Mouse (Mus musculus) intestine, postnatal 0 days (tissue): ENCODE measurements around the gene Usp13. TPM values are rescaled to one million over a fixed set of nuclear protein-coding genes. Genes with fewer than 3 reads are reported as not detected.

Experiments
- ATAC-seq: fragments of 200-750 bp; cut with Nextera tagmentation; 2 replicates; pipeline ENCODE4 v1.8.0; 2017; ENCODE audit warnings: mild to moderate bottlenecking, moderate TSS enrichment, moderate library complexity
- H3K27ac ChIP-seq: fragments of 300-500 bp; sonication (generic); 2 replicates; pipeline ENCODE4 v1.5.1; 2014; ENCODE audit warnings: mild to moderate bottlenecking, low read depth, low read length, moderate library complexity
- H3K27me3 ChIP-seq: fragments of 300-500 bp; sonication (generic); replicated peaks from 2 replicates; pipeline ENCODE4 v1.6.1; 2014; ENCODE audit warnings: low read length, mixed read lengths; ENCODE audit not compliant: control insufficient read depth, insufficient read depth
- H3K36me3 ChIP-seq: fragments of 300-500 bp; sonication (generic); 2 replicates; pipeline ENCODE4 v1.6.1; 2014; ENCODE audit warnings: mild to moderate bottlenecking, moderate library complexity; ENCODE audit not compliant: control insufficient read depth, insufficient read depth
- H3K4me1 ChIP-seq: fragments of 300-500 bp; sonication (generic); replicated peaks from 2 replicates; pipeline ENCODE4 v1.6.1; 2014; ENCODE audit warnings: antibody characterized with exemption, low read length, mixed read lengths; ENCODE audit not compliant: control insufficient read depth, insufficient read depth
- H3K4me2 ChIP-seq: fragments of 300-500 bp; sonication (generic); replicated peaks from 2 replicates; pipeline ENCODE4 v1.6.1; 2014; ENCODE audit warnings: low read depth, mild to moderate bottlenecking, moderate library complexity
- H3K4me3 ChIP-seq: fragments of 300-500 bp; sonication (generic); 2 replicates; pipeline ENCODE4 v1.5.1; 2014; ENCODE audit warnings: low read depth, low read length
- H3K9ac ChIP-seq: fragments of 300-500 bp; sonication (generic); 2 replicates; pipeline ENCODE4 v1.6.1; 2014; ENCODE audit warnings: mild to moderate bottlenecking, low read depth, low read length
- H3K9me3 ChIP-seq: fragments of 300-500 bp; sonication (generic); 2 replicates; pipeline ENCODE4 v1.6.1; 2016; ENCODE audit warnings: mixed run types; ENCODE audit not compliant: control insufficient read depth
- CTCF ChIP-seq: sonication (generic); IDR thresholded peaks from 2 replicates; pipeline ENCODE4 v1.5.1; 2016; ENCODE audit warnings: low read depth, mild to moderate bottlenecking, control low read depth, antibody characterized with exemption, moderate library complexity
- WGBS: fragments of 180-500 bp; shearing (Covaris S2); extraction: QIAGEN DNeasy Blood & Tissue Kit; methylation state at CpG from one replicate; pipeline ENCODE4 v1.1.7; 2014; 5-methylcytosine and 5-hydroxymethylcytosine counted together
- polyA plus RNA-seq: library from polyadenylated mRNA; unstranded; fragments of >200 nt; fragmentation: Nextera tagmentation; extraction: Ambion mirVana; gene quantifications from 2 replicates; pipeline ENCODE4 v1.2.1, GENCODE M21; 2015

Gene Usp13
- polyA plus RNA-seq, result 0.52 and 0.90 TPM in 2 replicates

- Histone ChIP-seq H3K36me3 (no peaks in the 10 kb centered on the region), H3K9me3 (no peaks in the 10 kb centered on the region), H3K4me2 (peak within 1 kb of the TSS; percentile 84), H3K27me3 (peaks cover 10% of the 10 kb centered on the region; the same call in 1 of the 2 replicates), H3K4me1 (no peaks in the 10 kb centered on the region), H3K27ac (no peak within 1 kb of the TSS), H3K4me3 (peak within 1 kb of the TSS; percentile 55), H3K9ac (peak within 1 kb of the TSS; percentile 38)
- peak; percentile 36 for ATAC-seq
- 2% methylated on average over 82 of the region's 84 CpGs for WGBS
- TF ChIP-seq CTCF, result peak; percentile 31; the same call in 1 of the 2 replicates
These were observed at the start of gene Usp13 for GRCm38 (mm10) chr3:32817357-32818326. Gene Usp13 (plus strand): TSS chr3:32817546.

- no peak for TF ChIP-seq CTCF
- no peak overlapping the region for H3K4me3 ChIP-seq
- H3K36me3 ChIP-seq, result no peaks in the 10 kb centered on the region
- no peak overlapping the region for H3K27ac ChIP-seq
- 56% methylated on average over 2 of the region's 2 CpGs for WGBS
- no peak overlapping the region for H3K4me2 ChIP-seq
- no peaks in the 10 kb centered on the region for H3K27me3 ChIP-seq
- no peak overlapping the region for H3K9ac ChIP-seq
- H3K9me3 ChIP-seq, result no peaks in the 10 kb centered on the region
- no peaks in the 10 kb centered on the region for H3K4me1 ChIP-seq
- ATAC-seq, result no peak
These were observed 46.6 kb upstream of the Usp13 start for GRCm38 (mm10) chr3:32770781-32771180.

- Histone ChIP-seq H3K4me1 (no peaks in the 10 kb centered on the region), H3K27ac (no peak overlapping the region), H3K9me3 (no peaks in the 10 kb centered on the region), H3K27me3 (peaks cover 10% of the 10 kb centered on the region; the same call in 1 of the 2 replicates), H3K4me3 (peak overlapping the region; percentile 55), H3K36me3 (no peaks in the 10 kb centered on the region), H3K9ac (peak overlapping the region; percentile 38), H3K4me2 (peak overlapping the region; percentile 84)
- ATAC-seq, result 0 out of 2 replicates have a peak, but pooled peaks have one; percentile 13
- 4% methylated on average over 9 of the region's 9 CpGs for WGBS
- TF ChIP-seq CTCF, result no peak
These were observed 367 bp upstream of the Usp13 start for GRCm38 (mm10) chr3:32817001-32817356.

- H3K36me3 ChIP-seq, result no peaks in the 10 kb centered on the region
- no peaks in the 10 kb centered on the region for H3K4me1 ChIP-seq
- H3K4me3 ChIP-seq, result peak overlapping the region; percentile 55
- no peak overlapping the region for H3K27ac ChIP-seq
- peak overlapping the region; percentile 84 for H3K4me2 ChIP-seq
- 8% methylated on average over 12 of the region's 12 CpGs for WGBS
- peaks cover 10% of the 10 kb centered on the region; the same call in 1 of the 2 replicates for H3K27me3 ChIP-seq
- no peak for TF ChIP-seq CTCF
- no peak overlapping the region for H3K9ac ChIP-seq
- no peaks in the 10 kb centered on the region for H3K9me3 ChIP-seq
- no peak for ATAC-seq
These were observed 1.1 kb downstream of the Usp13 start for GRCm38 (mm10) chr3:32818327-32818900.

GRCm38 (mm10) chr3:32822620-32823019 is 5.3 kb downstream of the Usp13 start:
- no peak for ATAC-seq
- H3K36me3 ChIP-seq, result no peaks in the 10 kb centered on the region
- H3K4me3 ChIP-seq, result no peak overlapping the region
- no peak overlapping the region for H3K4me2 ChIP-seq
- no peak for TF ChIP-seq CTCF
- peaks cover 3% of the 10 kb centered on the region; the same call in 1 of the 2 replicates for H3K27me3 ChIP-seq
- H3K9me3 ChIP-seq, result no peaks in the 10 kb centered on the region
- no peak overlapping the region for H3K27ac ChIP-seq
- 19% methylated on average over 3 of the region's 3 CpGs for WGBS
- H3K9ac ChIP-seq, result no peak overlapping the region
- H3K4me1 ChIP-seq, result no peaks in the 10 kb centered on the region

DNA sequence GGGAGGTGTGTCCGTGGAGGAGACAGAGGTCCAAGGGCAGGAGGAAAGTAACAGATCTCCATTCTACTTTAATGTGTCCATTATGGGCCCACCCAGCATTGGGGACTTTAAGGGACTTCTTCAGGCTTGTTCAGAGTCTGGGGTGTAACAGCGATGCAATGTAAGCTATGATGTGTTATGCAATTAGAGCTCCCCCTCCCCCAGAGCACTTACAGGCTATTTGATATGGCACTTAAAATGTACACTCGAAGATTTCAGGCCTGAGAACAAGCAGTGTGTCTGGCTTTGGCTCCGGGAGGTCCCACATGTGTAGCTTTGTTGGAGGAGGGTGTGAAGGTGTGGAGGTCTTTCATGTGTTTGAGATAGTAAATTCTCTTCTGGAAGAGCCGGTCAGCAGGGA is 7.6 kb downstream of the Usp13 start:
- TF ChIP-seq CTCF, result no peak

More for the DNA sequence above, 7.6 kb downstream of the Usp13 start:
- H3K27ac ChIP-seq, result no peak overlapping the region
- WGBS, result 87% methylated on average over 5 of the region's 5 CpGs
- H3K4me1 ChIP-seq, result no peaks in the 10 kb centered on the region
- no peak for ATAC-seq
- H3K27me3 ChIP-seq, result no peaks in the 10 kb centered on the region
- H3K4me3 ChIP-seq, result no peak overlapping the region
- no peak overlapping the region for H3K4me2 ChIP-seq
- no peaks in the 10 kb centered on the region for H3K36me3 ChIP-seq
- H3K9ac ChIP-seq, result no peak overlapping the region
- H3K9me3 ChIP-seq, result no peaks in the 10 kb centered on the region
